Mouse (Mus musculus) ES-Bruce4 (cell line): Measurements from ENCODE around the gene Sfn. TPM values are rescaled to one million over a fixed set of nuclear protein-coding genes. Genes with fewer than 3 reads are reported as not detected.

ENCODE experiments used
- H3K27ac ChIP-seq: 2 replicates; pipeline ENCODE4 v1.5.1; 2012; ENCODE audit warnings: low read length, inconsistent platforms; ENCODE audit not compliant: insufficient read depth
- H3K27me3 ChIP-seq: 2 replicates; pipeline ENCODE4 v1.6.1; 2012; ENCODE audit warnings: mild to moderate bottlenecking, low read length, inconsistent platforms; ENCODE audit not compliant: control insufficient read depth, poor library complexity, insufficient read depth, severe bottlenecking
- H3K36me3 ChIP-seq: 2 replicates; pipeline ENCODE4 v1.6.1; 2012; ENCODE audit warnings: inconsistent platforms, mild to moderate bottlenecking, low read length, moderate library complexity; ENCODE audit not compliant: control insufficient read depth, poor library complexity, insufficient read depth, severe bottlenecking
- H3K4me1 ChIP-seq: one replicate; pipeline ENCODE4 v1.8.1; 2011; ENCODE audit warnings: low read length; ENCODE audit not compliant: control insufficient read depth, insufficient read depth
- H3K4me3 ChIP-seq: 2 replicates; pipeline ENCODE4 v1.5.1; 2011; ENCODE audit warnings: low read depth, mild to moderate bottlenecking, low read length
- H3K9ac ChIP-seq: 2 replicates; pipeline ENCODE4 v1.6.1; 2012; ENCODE audit warnings: low read depth, mild to moderate bottlenecking, inconsistent platforms; ENCODE audit not compliant: poor library complexity, severe bottlenecking
- H3K9me3 ChIP-seq: replicated peaks from 2 replicates; pipeline ENCODE4 v1.6.1; 2012; ENCODE audit warnings: mild to moderate bottlenecking, low read length, inconsistent platforms; ENCODE audit not compliant: control insufficient read depth, poor library complexity, insufficient read depth, severe bottlenecking
- CTCF ChIP-seq: IDR thresholded peaks from one replicate; pipeline ENCODE4 v1.8.1; 2011; ENCODE audit warnings: low read depth, low read length
- EP300 ChIP-seq: IDR thresholded peaks from 2 replicates; pipeline ENCODE4 v1.6.1; 2011; ENCODE audit warnings: low read depth, low read length; ENCODE audit not compliant: insufficient read depth
- POLR2A ChIP-seq: IDR thresholded peaks from one replicate; pipeline ENCODE4 v1.8.1; 2011; ENCODE audit warnings: low read length; ENCODE audit not compliant: insufficient read depth
- polyA plus RNA-seq: library from polyadenylated mRNA; stranded (reverse); fragments of >200 nt; gene quantifications from 2 replicates; pipeline ENCODE4 v1.2.4, GENCODE M21; 2011; ENCODE audit warnings: low read depth; ENCODE audit not compliant: missing spikeins, insufficient read depth, insufficient read length

The Sfn gene
- polyA plus RNA-seq, 1 experiment, result 250 TPM

DNA sequence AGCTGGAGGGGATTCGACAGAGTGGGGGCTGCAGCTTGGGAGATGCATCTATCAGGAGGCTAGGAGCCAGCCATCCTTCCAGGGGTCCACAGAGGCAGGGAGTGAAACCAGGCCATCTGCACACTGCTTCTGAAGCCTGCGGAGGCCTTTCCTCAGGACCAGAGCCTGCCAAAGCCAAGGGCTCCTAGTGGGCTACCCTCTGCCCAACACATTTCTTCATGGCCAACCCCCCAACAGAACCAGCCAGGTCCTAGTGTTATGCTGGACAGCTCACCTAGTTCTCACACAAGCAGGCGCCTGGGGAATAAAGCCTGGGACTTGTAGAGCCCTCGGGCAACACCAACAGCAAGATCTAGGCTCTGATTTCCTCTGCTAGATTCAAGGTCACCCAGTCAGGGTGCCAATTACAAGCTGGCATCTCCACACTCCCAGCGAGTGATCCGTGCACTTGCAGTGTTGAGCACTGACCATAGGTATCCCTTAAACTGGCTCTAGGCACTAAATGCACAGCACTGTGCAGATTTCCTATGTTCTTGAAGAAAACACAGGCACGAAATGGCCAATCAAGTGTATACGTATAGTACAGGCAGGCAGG is 28.5 kb upstream of the Sfn start:
- Histone ChIP-seq H3K27me3 (no peaks in the 10 kb centered on the region), H3K4me1 (peaks cover 11% of the 10 kb centered on the region), H3K9me3 (no peaks in the 10 kb centered on the region), H3K36me3 (no peaks in the 10 kb centered on the region), H3K4me3 (no peak overlapping the region), H3K27ac (no peak overlapping the region), H3K9ac (no peak overlapping the region)
- no peak for TF ChIP-seq POLR2A
- no peak for TF ChIP-seq EP300
- TF ChIP-seq CTCF, result no peak

DNA sequence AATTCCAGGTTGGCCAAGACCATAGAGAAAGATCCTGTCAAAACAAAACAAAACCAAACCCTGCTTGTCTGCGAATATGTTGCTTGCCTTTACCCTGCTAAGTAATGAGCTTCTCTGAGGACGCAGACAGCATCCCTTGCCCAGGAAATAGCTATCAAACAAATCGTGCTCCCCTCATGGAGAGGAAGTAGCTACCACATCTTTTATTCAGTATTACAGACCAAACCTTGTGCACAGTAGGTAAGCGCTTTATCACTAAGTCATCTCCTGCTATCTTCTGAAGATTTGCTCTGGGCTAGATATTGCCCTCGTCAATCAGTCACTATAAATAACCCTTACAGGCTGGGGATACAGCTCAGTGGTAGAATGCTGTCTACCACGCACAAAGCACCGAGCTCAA is 27.2 kb upstream of the Sfn start:
- Histone ChIP-seq H3K27me3 (no peaks in the 10 kb centered on the region), H3K4me1 (peaks cover 15% of the 10 kb centered on the region), H3K36me3 (0 out of 2 replicates have a peak, but pooled peaks cover 3% of the 10 kb centered on the region), H3K9ac (no peak overlapping the region), H3K27ac (no peak overlapping the region), H3K9me3 (no peaks in the 10 kb centered on the region), H3K4me3 (no peak overlapping the region)
- TF ChIP-seq CTCF, result no peak
- TF ChIP-seq POLR2A, result no peak
- TF ChIP-seq EP300, result no peak

DNA sequence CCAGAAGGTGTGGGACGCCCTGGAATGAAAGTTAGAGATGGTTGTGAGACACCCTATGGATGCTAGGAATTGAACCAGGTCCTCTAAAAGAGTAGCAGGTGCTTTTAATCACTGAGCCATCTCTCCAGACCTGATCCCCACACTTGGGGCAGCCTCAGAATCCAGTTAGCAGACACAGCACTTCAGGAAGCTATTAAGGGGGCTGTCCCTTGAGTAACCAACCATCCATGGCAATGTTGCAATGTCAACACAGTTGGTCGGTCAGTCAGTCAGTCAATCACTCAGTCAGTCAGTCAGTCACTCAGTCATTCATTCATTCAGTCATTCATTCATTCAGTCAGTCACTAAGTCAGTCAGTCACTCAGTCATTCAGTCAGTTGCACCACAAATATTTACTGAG is 26.5 kb upstream of the Sfn start:
- no peaks in the 10 kb centered on the region for H3K27me3 ChIP-seq
- H3K4me1 ChIP-seq, result peaks cover 17% of the 10 kb centered on the region
- 0 out of 2 replicates have a peak, but pooled peaks cover 3% of the 10 kb centered on the region for H3K36me3 ChIP-seq
- H3K9ac ChIP-seq, result no peak overlapping the region
- TF ChIP-seq EP300 (no peak), POLR2A (no peak), CTCF (no peak)
- no peak overlapping the region for H3K4me3 ChIP-seq
- H3K27ac ChIP-seq, result no peak overlapping the region
- no peaks in the 10 kb centered on the region for H3K9me3 ChIP-seq

DNA sequence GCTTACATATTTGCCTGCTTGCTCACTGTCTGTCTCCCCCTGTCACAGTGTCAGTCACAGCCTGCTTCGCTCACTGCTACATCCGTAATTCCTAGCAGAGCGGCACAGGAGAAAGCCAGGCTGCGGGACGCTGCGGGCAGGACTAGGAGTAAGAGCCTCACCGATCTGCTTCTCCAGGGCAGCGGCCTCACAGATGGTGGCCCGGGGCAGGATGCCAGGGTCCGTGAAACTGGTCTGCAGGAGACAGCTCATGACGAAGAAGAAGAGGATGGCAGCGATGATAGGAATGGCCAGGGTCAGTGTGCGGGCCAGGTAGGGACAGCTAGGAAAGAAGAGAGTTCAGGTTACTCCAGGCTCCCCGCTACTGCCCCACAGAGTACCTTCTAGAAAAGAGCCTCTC is 25.1 kb upstream of the Sfn start:
- Histone ChIP-seq H3K27ac (peak overlapping the region; percentile 65; the same call in 1 of the 2 replicates), H3K9ac (no peak overlapping the region; the same call in 1 of the 2 replicates), H3K4me3 (peak overlapping the region; percentile 25; the same call in 1 of the 2 replicates), H3K27me3 (no peaks in the 10 kb centered on the region), H3K36me3 (0 out of 2 replicates have a peak, but pooled peaks cover 3% of the 10 kb centered on the region), H3K4me1 (peaks cover 20% of the 10 kb centered on the region), H3K9me3 (no peaks in the 10 kb centered on the region)
- TF ChIP-seq CTCF (no peak), POLR2A (no peak), EP300 (no peak)

DNA sequence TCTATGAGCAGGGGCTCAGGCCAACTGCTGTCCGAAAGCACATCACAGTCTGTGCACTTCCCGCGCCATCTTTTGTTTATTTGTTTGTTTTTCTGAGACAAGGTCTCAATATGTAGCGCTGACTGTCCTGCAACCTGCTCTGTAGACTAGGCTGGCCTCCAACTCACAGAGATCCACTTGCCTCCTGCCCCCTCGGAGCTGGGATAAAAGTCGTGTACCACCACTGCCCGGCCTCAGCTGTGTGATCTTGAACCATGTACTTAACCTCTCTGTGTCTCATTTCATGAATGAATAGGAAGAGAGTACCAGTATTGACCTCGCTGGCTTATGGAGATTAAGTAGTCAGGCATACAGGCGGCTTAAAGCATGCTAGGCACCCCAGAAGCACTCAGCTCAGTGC is 24.7 kb upstream of the Sfn start:
- Histone ChIP-seq H3K4me1 (peaks cover 20% of the 10 kb centered on the region), H3K9ac (no peak overlapping the region; the same call in 1 of the 2 replicates), H3K27me3 (no peaks in the 10 kb centered on the region), H3K27ac (peak overlapping the region; percentile 65; the same call in 1 of the 2 replicates), H3K4me3 (no peak overlapping the region; the same call in 1 of the 2 replicates), H3K9me3 (no peaks in the 10 kb centered on the region), H3K36me3 (0 out of 2 replicates have a peak, but pooled peaks cover 3% of the 10 kb centered on the region)
- TF ChIP-seq POLR2A, result no peak
- TF ChIP-seq EP300, result no peak
- no peak for TF ChIP-seq CTCF

DNA sequence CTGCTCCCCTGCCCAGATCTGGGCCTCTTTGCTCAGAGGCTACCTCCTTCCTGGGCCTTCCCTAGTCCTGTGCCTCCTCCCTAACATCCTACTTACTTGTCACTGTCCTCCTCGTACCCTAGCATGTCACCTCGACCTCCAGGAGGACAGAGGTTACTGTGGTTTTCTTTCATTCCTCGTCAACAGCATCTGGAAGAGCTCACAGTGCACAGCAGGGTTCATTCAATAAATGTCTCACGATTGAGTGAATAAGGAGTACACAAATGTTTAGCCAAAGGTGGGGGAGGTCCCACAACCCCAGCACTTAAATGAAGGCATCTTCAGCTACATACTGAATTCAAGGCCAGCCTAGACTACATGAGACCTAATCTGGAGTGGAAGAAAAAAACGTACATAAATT is 24.3 kb upstream of the Sfn start:
- Histone ChIP-seq H3K27ac (peak overlapping the region; percentile 65), H3K27me3 (no peaks in the 10 kb centered on the region), H3K36me3 (0 out of 2 replicates have a peak, but pooled peaks cover 3% of the 10 kb centered on the region), H3K9ac (no peak overlapping the region), H3K9me3 (no peaks in the 10 kb centered on the region), H3K4me1 (peaks cover 19% of the 10 kb centered on the region), H3K4me3 (no peak overlapping the region)
- TF ChIP-seq EP300 (no peak), CTCF (no peak), POLR2A (no peak)
